Mouse (Mus musculus): ENCODE data around the gene Gimap4. TPM values are rescaled to one million over a fixed set of nuclear protein-coding genes. Genes with fewer than 3 reads are reported as not detected.

The Gimap4 gene
- polyA plus RNA-seq (2016; fragmentation: Nextera tagmentation; extraction: Ambion mirVana) = 5.3 and 5.8 TPM in 2 replicates

GRCm38 (mm10) chr6:48684319-48684718 lies at the start of gene Gimap4:
Gene Gimap4 (plus strand): TSS chr6:48684549.
- H3K27ac ChIP-seq = no peak within 1 kb of the TSS
- no peak within 1 kb of the TSS for H3K4me3 ChIP-seq
- no peak for DNase-seq (ENCODE audit: low spot score)
- H3K36me3 ChIP-seq = no peaks in the 10 kb centered on the region
- H3K9me3 ChIP-seq = no peaks in the 10 kb centered on the region
- no peaks in the 10 kb centered on the region for H3K4me1 ChIP-seq (replicated peaks)
- 84% methylated on average over 5 of the region's 5 CpGs for WGBS
- no peaks in the 10 kb centered on the region for H3K27me3 ChIP-seq (ENCODE audit: insufficient read depth, poor library complexity, severe bottlenecking)

GRCm38 (mm10) chr6:48635105-48635504 lies 49.2 kb upstream of the Gimap4 start:
- WGBS = 87% methylated on average over 2 of the region's 2 CpGs
- H3K4me1 ChIP-seq (replicated peaks) = peaks cover 22% of the 10 kb centered on the region
- H3K27me3 ChIP-seq (ENCODE audit: insufficient read depth, poor library complexity, severe bottlenecking) = peaks cover 19% of the 10 kb centered on the region
- H3K27ac ChIP-seq = no peak overlapping the region
- no peaks in the 10 kb centered on the region for H3K36me3 ChIP-seq
- no peak overlapping the region for H3K4me3 ChIP-seq
- no peaks in the 10 kb centered on the region for H3K9me3 ChIP-seq
- DNase-seq (ENCODE audit: low spot score) = no peak

GRCm38 (mm10) chr6:48636515-48636914 lies 47.8 kb upstream of the Gimap4 start:
- peaks cover 6% of the 10 kb centered on the region for H3K27me3 ChIP-seq (ENCODE audit: insufficient read depth, poor library complexity, severe bottlenecking)
- peaks cover 22% of the 10 kb centered on the region for H3K4me1 ChIP-seq (replicated peaks)
- 36% methylated on average over 6 of the region's 6 CpGs for WGBS
- no peak overlapping the region for H3K4me3 ChIP-seq
- no peak overlapping the region for H3K27ac ChIP-seq
- peak; percentile 26 for DNase-seq (ENCODE audit: low spot score)
- no peaks in the 10 kb centered on the region for H3K36me3 ChIP-seq
- no peaks in the 10 kb centered on the region for H3K9me3 ChIP-seq

GRCm38 (mm10) chr6:48637811-48638500 lies 46.4 kb upstream of the Gimap4 start:
- Histone ChIP-seq H3K9me3 (no peaks in the 10 kb centered on the region), H3K36me3 (no peaks in the 10 kb centered on the region), H3K4me3 (no peak overlapping the region), H3K4me1 (replicated peaks) (peaks cover 22% of the 10 kb centered on the region), H3K27ac (no peak overlapping the region), H3K27me3 (ENCODE audit: insufficient read depth, poor library complexity, severe bottlenecking) (no peaks in the 10 kb centered on the region)
- DNase-seq (ENCODE audit: low spot score) = no peak
- 59% methylated on average over 6 of the region's 6 CpGs for WGBS

- no peak overlapping the region for H3K27ac ChIP-seq
- peaks cover 22% of the 10 kb centered on the region for H3K4me1 ChIP-seq (replicated peaks)
- no peak overlapping the region for H3K4me3 ChIP-seq
- H3K36me3 ChIP-seq = no peaks in the 10 kb centered on the region
- WGBS = 75% methylated on average over 2 of the region's 2 CpGs
- DNase-seq (ENCODE audit: low spot score) = no peak
- H3K9me3 ChIP-seq = no peaks in the 10 kb centered on the region
- H3K27me3 ChIP-seq (ENCODE audit: insufficient read depth, poor library complexity, severe bottlenecking) = no peaks in the 10 kb centered on the region
Observed at GRCm38 (mm10) chr6:48638553-48638952, 45.8 kb upstream of the Gimap4 start.

GRCm38 (mm10) chr6:48641391-48641790 lies 43.0 kb upstream of the Gimap4 start:
- Histone ChIP-seq H3K4me3 (no peak overlapping the region), H3K9me3 (no peaks in the 10 kb centered on the region), H3K4me1 (replicated peaks) (peaks cover 19% of the 10 kb centered on the region), H3K36me3 (no peaks in the 10 kb centered on the region), H3K27me3 (ENCODE audit: insufficient read depth, poor library complexity, severe bottlenecking) (peaks cover 6% of the 10 kb centered on the region; the same call in 1 of the 2 replicates), H3K27ac (no peak overlapping the region)
- 80% methylated on average over 6 of the region's 6 CpGs for WGBS
- DNase-seq (ENCODE audit: low spot score) = no peak

GRCm38 (mm10) chr6:48642764-48643292 lies 41.5 kb upstream of the Gimap4 start:
- DNase-seq (ENCODE audit: low spot score) = no peak
- H3K9me3 ChIP-seq = no peaks in the 10 kb centered on the region
- H3K36me3 ChIP-seq = no peaks in the 10 kb centered on the region
- no peak overlapping the region for H3K27ac ChIP-seq
- H3K4me3 ChIP-seq = no peak overlapping the region
- WGBS = 27% methylated on average over 4 of the region's 4 CpGs
- H3K4me1 ChIP-seq (replicated peaks) = peaks cover 5% of the 10 kb centered on the region; the same call in 1 of the 2 replicates
- H3K27me3 ChIP-seq (ENCODE audit: insufficient read depth, poor library complexity, severe bottlenecking) = peaks cover 6% of the 10 kb centered on the region; the same call in 1 of the 2 replicates

- peak; percentile 70 for DNase-seq (ENCODE audit: low spot score)
- no peaks in the 10 kb centered on the region for H3K9me3 ChIP-seq
- H3K27ac ChIP-seq = no peak overlapping the region
- H3K27me3 ChIP-seq (ENCODE audit: insufficient read depth, poor library complexity, severe bottlenecking) = peaks cover 6% of the 10 kb centered on the region; the same call in 1 of the 2 replicates
- WGBS = 17% methylated on average over 12 of the region's 12 CpGs
- H3K4me3 ChIP-seq = no peak overlapping the region
- no peaks in the 10 kb centered on the region for H3K36me3 ChIP-seq
- no peaks in the 10 kb centered on the region for H3K4me1 ChIP-seq (replicated peaks)
Observed at GRCm38 (mm10) chr6:48645660-48646308, 38.6 kb upstream of the Gimap4 start.

- Histone ChIP-seq H3K9me3 (no peaks in the 10 kb centered on the region), H3K4me3 (no peak overlapping the region), H3K4me1 (replicated peaks) (no peaks in the 10 kb centered on the region), H3K27me3 (ENCODE audit: insufficient read depth, poor library complexity, severe bottlenecking) (peaks cover 6% of the 10 kb centered on the region; the same call in 1 of the 2 replicates), H3K27ac (no peak overlapping the region), H3K36me3 (no peaks in the 10 kb centered on the region)
- WGBS = 88% methylated on average over 4 of the region's 4 CpGs
- no peak for DNase-seq (ENCODE audit: low spot score)
Observed at GRCm38 (mm10) chr6:48646309-48646690, 38.0 kb upstream of the Gimap4 start.

- H3K4me1 ChIP-seq (replicated peaks) = no peaks in the 10 kb centered on the region
- H3K9me3 ChIP-seq = no peaks in the 10 kb centered on the region
- H3K36me3 ChIP-seq = no peaks in the 10 kb centered on the region
- peaks cover 6% of the 10 kb centered on the region; the same call in 1 of the 2 replicates for H3K27me3 ChIP-seq (ENCODE audit: insufficient read depth, poor library complexity, severe bottlenecking)
- DNase-seq (ENCODE audit: low spot score) = no peak
- H3K27ac ChIP-seq = 0 out of 2 replicates have a peak within 1 kb of the TSS, but pooled peaks have one; percentile 29
- WGBS = 56% methylated on average over 3 of the region's 3 CpGs
- no peak within 1 kb of the TSS for H3K4me3 ChIP-seq
Observed at GRCm38 (mm10) chr6:48646995-48647394, 37.4 kb upstream of the Gimap4 start, which contains the start of gene Gimap8. Gene Gimap8 (plus strand): TSS chr6:48647234.

- Histone ChIP-seq H3K27ac (0 out of 2 replicates have a peak overlapping the region, but pooled peaks have one; percentile 29), H3K27me3 (ENCODE audit: insufficient read depth, poor library complexity, severe bottlenecking) (peaks cover 6% of the 10 kb centered on the region; the same call in 1 of the 2 replicates), H3K4me1 (replicated peaks) (no peaks in the 10 kb centered on the region), H3K9me3 (no peaks in the 10 kb centered on the region), H3K4me3 (no peak overlapping the region), H3K36me3 (no peaks in the 10 kb centered on the region)
- DNase-seq (ENCODE audit: low spot score) = no peak
- 93% methylated on average over 2 of the region's 2 CpGs for WGBS
Observed at GRCm38 (mm10) chr6:48647611-48648010, 36.7 kb upstream of the Gimap4 start.

GRCm38 (mm10) chr6:48648779-48649178 lies 35.6 kb upstream of the Gimap4 start:
- no peak overlapping the region for H3K4me3 ChIP-seq
- no peak for DNase-seq (ENCODE audit: low spot score)
- peaks cover 6% of the 10 kb centered on the region; the same call in 1 of the 2 replicates for H3K27me3 ChIP-seq (ENCODE audit: insufficient read depth, poor library complexity, severe bottlenecking)
- no peaks in the 10 kb centered on the region for H3K9me3 ChIP-seq
- H3K27ac ChIP-seq = no peak overlapping the region
- no peaks in the 10 kb centered on the region for H3K36me3 ChIP-seq
- WGBS = 83% methylated on average over 4 of the region's 4 CpGs
- no peaks in the 10 kb centered on the region for H3K4me1 ChIP-seq (replicated peaks)

- DNase-seq (ENCODE audit: low spot score) = no peak
- no peak overlapping the region for H3K27ac ChIP-seq
- 88% methylated on average over 9 of the region's 9 CpGs for WGBS
- no peaks in the 10 kb centered on the region for H3K9me3 ChIP-seq
- H3K27me3 ChIP-seq (ENCODE audit: insufficient read depth, poor library complexity, severe bottlenecking) = peaks cover 3% of the 10 kb centered on the region; the same call in 1 of the 2 replicates
- H3K36me3 ChIP-seq = no peaks in the 10 kb centered on the region
- H3K4me1 ChIP-seq (replicated peaks) = no peaks in the 10 kb centered on the region
- no peak overlapping the region for H3K4me3 ChIP-seq
Observed at GRCm38 (mm10) chr6:48650041-48650440, 34.3 kb upstream of the Gimap4 start.
